Comparison of ENCODE assay signal across 8 mouse cellular contexts in the genomic region with DNA sequence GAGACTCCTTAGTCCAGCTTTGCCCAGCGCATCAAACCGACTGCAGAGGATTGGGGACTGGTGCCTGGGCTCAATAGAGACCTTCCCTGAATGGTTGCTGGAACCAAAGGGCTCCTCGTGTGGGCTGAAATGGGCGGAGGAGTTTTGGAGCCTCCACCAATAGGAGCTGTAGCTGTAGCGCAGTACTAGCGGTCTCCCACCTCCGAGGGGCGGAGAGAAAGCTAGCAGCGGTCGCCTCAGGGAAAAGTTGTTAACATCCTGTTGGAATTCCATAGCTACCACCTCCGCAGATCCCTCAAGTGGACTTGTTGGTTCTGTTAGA. TPM values are rescaled to one million over a fixed set of nuclear protein-coding genes. Genes with fewer than 3 reads are reported as not detected.
DNase-seq lines count a peak whose midpoint lies in the region; ATAC-seq lines count a peak whose summit lies in the region.
"Had no signal": no experiment of that assay in that cellular context is flagged by ENCODE, and none has a peak within 500 bp of the region (broad histone marks: within the 10 kb centered on the region; RNA-seq: fewer than 3 reads in every experiment).

A gene (minus strand): TSS at position 67 of the 322 bp plus-strand sequence.

- ATAC-seq in intestine, embryonic 14.5 days (replicated peaks; ENCODE audit: low FRiP score, low TSS enrichment, low read depth): peak; percentile 74; the same call in 1 of the 2 replicates
- peak; percentile 94 for ATAC-seq in midbrain, embryonic 11.5 days (ENCODE audit: low FRiP score)

- WGBS in forebrain, embryonic 10.5 days: 3% methylated on average over 11 of the region's 11 CpGs
- 9% methylated on average over 11 of the region's 11 CpGs for WGBS in intestine, embryonic 14.5 days
- WGBS in midbrain, embryonic 11.5 days: under 1% methylated on average over 11 of the region's 11 CpGs

- DNase-seq in lung, postnatal 10 days: peak; percentile 7
- no peak for DNase-seq in lung, postnatal 25 days (ENCODE audit: low spot score)
- peak; percentile 74 for DNase-seq in forebrain, embryonic 10.5 days (ENCODE audit: extremely low spot score, low spot score)
- peak; percentile 75 for DNase-seq in intestine, embryonic 14.5 days (ENCODE audit: low spot score)
- no peak for DNase-seq in midbrain, embryonic 11.5 days (ENCODE audit: low spot score, missing footprints)
- no peak for DNase-seq in spleen, postnatal 36 days (ENCODE audit: low spot score in 2 of 2)
- no peak for DNase-seq in thymus, postnatal 4 days

- peaks cover 17% of the 10 kb centered on the region for H3K4me1 ChIP-seq in forebrain, embryonic 10.5 days
- peaks cover 7% of the 10 kb centered on the region for H3K4me1 ChIP-seq in intestine, embryonic 14.5 days (replicated peaks; ENCODE audit: control insufficient read depth, insufficient read depth, low read length)
- peaks cover 11% of the 10 kb centered on the region for H3K4me1 ChIP-seq in midbrain, embryonic 11.5 days (ENCODE audit: control insufficient read depth, insufficient read depth, low read length)

- peak within 1 kb of the TSS; percentile 53 for H3K4me3 ChIP-seq in forebrain, embryonic 10.5 days
- peak within 1 kb of the TSS; percentile 21 for H3K4me3 ChIP-seq in intestine, embryonic 14.5 days (ENCODE audit: low read depth, low read length)
- H3K4me3 ChIP-seq in midbrain, embryonic 11.5 days (ENCODE audit: low read depth, low read length): peak within 1 kb of the TSS; percentile 30

- H3K9me3 ChIP-seq in forebrain, embryonic 10.5 days: no peaks in the 10 kb centered on the region
- no peaks in the 10 kb centered on the region for H3K9me3 ChIP-seq in intestine, embryonic 14.5 days (ENCODE audit: control insufficient read depth, low read length)
- no peaks in the 10 kb centered on the region for H3K9me3 ChIP-seq in midbrain, embryonic 11.5 days (ENCODE audit: control insufficient read depth, low read length)

- H3K9ac ChIP-seq in intestine, embryonic 14.5 days (ENCODE audit: low read length): no peak within 1 kb of the TSS
- no peak within 1 kb of the TSS for H3K9ac ChIP-seq in midbrain, embryonic 11.5 days (ENCODE audit: low read length)

- H3K4me2 ChIP-seq in intestine, embryonic 14.5 days (ENCODE audit: low read length): peak within 1 kb of the TSS; percentile 58
- peak within 1 kb of the TSS; percentile 45 for H3K4me2 ChIP-seq in midbrain, embryonic 11.5 days

- no peaks in the 10 kb centered on the region for H3K36me3 ChIP-seq in forebrain, embryonic 10.5 days (replicated peaks)
- H3K36me3 ChIP-seq in intestine, embryonic 14.5 days (ENCODE audit: control insufficient read depth, insufficient read depth, low read length): no peaks in the 10 kb centered on the region
- H3K36me3 ChIP-seq in midbrain, embryonic 11.5 days (ENCODE audit: control insufficient read depth, insufficient read depth, low read length): no peaks in the 10 kb centered on the region

- no peak within 1 kb of the TSS for H3K27ac ChIP-seq in forebrain, embryonic 10.5 days
- no peak within 1 kb of the TSS for H3K27ac ChIP-seq in intestine, embryonic 14.5 days (ENCODE audit: low read depth)
- no peak within 1 kb of the TSS for H3K27ac ChIP-seq in midbrain, embryonic 11.5 days (ENCODE audit: low read depth, low read length)

- H3K27me3 ChIP-seq in forebrain, embryonic 10.5 days (ENCODE audit: poor library complexity, severe bottlenecking): peaks cover 50% of the 10 kb centered on the region
- peaks cover 27% of the 10 kb centered on the region for H3K27me3 ChIP-seq in intestine, embryonic 14.5 days (replicated peaks; ENCODE audit: control insufficient read depth, insufficient read depth, low read length)
- H3K27me3 ChIP-seq in midbrain, embryonic 11.5 days (ENCODE audit: control insufficient read depth, insufficient read depth, low read length): peaks cover 18% of the 10 kb centered on the region

RNA-seq across cellular contexts. Expression of the gene that starts here (rescaled TPM):
- polyA plus RNA-seq in forebrain, embryonic 10.5 days (2016; fragmentation: Nextera tagmentation; extraction: Ambion mirVana): 0.33 and 0.53 TPM in 2 replicates
- polyA plus RNA-seq in intestine, embryonic 14.5 days (2014; fragmentation: Nextera tagmentation; extraction: Ambion mirVana): 0.09 TPM in 1 of 2 replicates, not detected in the other
- 0.14 and 0.20 TPM in 2 replicates for polyA plus RNA-seq in midbrain, embryonic 11.5 days (2014; fragmentation: Nextera tagmentation; extraction: Ambion mirVana)
- polyA plus RNA-seq: small intestine, adult 2 months had no signal

Comparison
In these comparisons a context has a peak if more than half of its experiments do, and no peak if none do; other contexts are left out.
1. Peak in DNase-seq and H3K4me3 ChIP-seq in forebrain, embryonic 10.5 days; RNA of the gene not detected or under 1 TPM.
2. Peak in DNase-seq, ATAC-seq, H3K4me3 ChIP-seq and H3K4me2 ChIP-seq in intestine, embryonic 14.5 days; RNA of the gene not detected or under 1 TPM.
3. Peak in ATAC-seq, H3K4me3 ChIP-seq and H3K4me2 ChIP-seq in midbrain, embryonic 11.5 days; RNA of the gene not detected or under 1 TPM.